Mouse (Mus musculus) neural tube, embryonic 15.5 days (tissue): ENCODE results near the gene Ddx60. TPM values are rescaled to one million over a fixed set of nuclear protein-coding genes. Genes with fewer than 3 reads are reported as not detected.
"Not testable (repeated sequence)": the region's sequence is repeated elsewhere in the genome, so short reads cannot be mapped to it uniquely, and the experiment has no call there.

Experiments
- ATAC-seq: fragments of 200-750 bp; cut with Nextera tagmentation; 2 replicates; pipeline ENCODE4 v1.8.0; 2017; ENCODE audit warnings: mild to moderate bottlenecking, moderate TSS enrichment, moderate library complexity; ENCODE audit not compliant: low FRiP score
- H3K27ac ChIP-seq: fragments of 300-500 bp; sonication (generic); replicated peaks from 2 replicates; pipeline ENCODE4 v1.5.1; 2015; ENCODE audit warnings: mild to moderate bottlenecking, inconsistent platforms
- H3K27me3 ChIP-seq: fragments of 300-500 bp; sonication (generic); replicated peaks from 2 replicates; pipeline ENCODE4 v1.6.1; 2015; ENCODE audit warnings: inconsistent platforms
- H3K36me3 ChIP-seq: fragments of 300-500 bp; sonication (generic); 2 replicates; pipeline ENCODE4 v1.6.1; 2015; ENCODE audit warnings: inconsistent platforms
- H3K4me1 ChIP-seq: fragments of 300-500 bp; sonication (generic); 2 replicates; pipeline ENCODE4 v1.6.1; 2015; ENCODE audit warnings: inconsistent platforms
- H3K4me2 ChIP-seq: fragments of 300-500 bp; sonication (generic); 2 replicates; pipeline ENCODE4 v1.6.1; 2015; ENCODE audit warnings: inconsistent platforms, mild to moderate bottlenecking, moderate library complexity
- H3K4me3 ChIP-seq: fragments of 300-500 bp; sonication (generic); replicated peaks from 2 replicates; pipeline ENCODE4 v1.5.1; 2015; ENCODE audit warnings: mild to moderate bottlenecking, inconsistent platforms
- H3K9ac ChIP-seq: fragments of 300-500 bp; sonication (generic); replicated peaks from 2 replicates; pipeline ENCODE4 v1.6.1; 2015; ENCODE audit warnings: mild to moderate bottlenecking, inconsistent platforms
- H3K9me3 ChIP-seq: fragments of 300-500 bp; sonication (generic); replicated peaks from 2 replicates; pipeline ENCODE4 v1.6.1; 2016; ENCODE audit warnings: inconsistent platforms
- WGBS: fragments of 180-500 bp; shearing (Covaris S2); methylation state at CpG from one replicate; pipeline ENCODE4 v1.1.7; 2015; ENCODE audit warnings: mixed read lengths; 5-methylcytosine and 5-hydroxymethylcytosine counted together
- polyA plus RNA-seq: library from polyadenylated mRNA; unstranded; fragments of >200 nt; fragmentation: Nextera tagmentation; extraction: Ambion mirVana; gene quantifications from 2 replicates; pipeline ENCODE4 v1.2.1, GENCODE M21; 2015

Gene Ddx60
- polyA plus RNA-seq, 1 experiment from 2014 or later = 0.45 TPM

GRCm38 (mm10) chr8:61919145-61919788 is 8.6 kb upstream of the Ddx60 start:
- Histone ChIP-seq H3K9ac (no peak overlapping the region), H3K4me1 (no peaks in the 10 kb centered on the region), H3K27me3 (no peaks in the 10 kb centered on the region), H3K4me3 (no peak overlapping the region), H3K27ac (no peak overlapping the region), H3K9me3 (no peaks in the 10 kb centered on the region), H3K4me2 (no peak overlapping the region), H3K36me3 (no peaks in the 10 kb centered on the region)
- ATAC-seq = no peak
- 93% methylated on average over 2 of the region's 2 CpGs for WGBS

- Histone ChIP-seq H3K9me3 (no peaks in the 10 kb centered on the region), H3K36me3 (no peaks in the 10 kb centered on the region), H3K4me3 (no peak overlapping the region), H3K9ac (no peak overlapping the region), H3K27me3 (no peaks in the 10 kb centered on the region), H3K4me1 (no peaks in the 10 kb centered on the region), H3K27ac (no peak overlapping the region), H3K4me2 (no peak overlapping the region)
- 80% methylated on average over 7 of the region's 7 CpGs for WGBS
- no peak for ATAC-seq
Observed at GRCm38 (mm10) chr8:61920389-61920788, 7.5 kb upstream of the Ddx60 start.

- Histone ChIP-seq H3K4me2 (no peak overlapping the region), H3K36me3 (no peaks in the 10 kb centered on the region), H3K27me3 (no peaks in the 10 kb centered on the region), H3K9ac (no peak overlapping the region), H3K4me1 (no peaks in the 10 kb centered on the region), H3K4me3 (no peak overlapping the region), H3K27ac (no peak overlapping the region), H3K9me3 (no peaks in the 10 kb centered on the region)
- WGBS = 80% methylated on average over 10 of the region's 10 CpGs
- ATAC-seq = no peak
Observed at GRCm38 (mm10) chr8:61921454-61922054, 6.3 kb upstream of the Ddx60 start.

- no peaks in the 10 kb centered on the region for H3K27me3 ChIP-seq
- H3K27ac ChIP-seq = no peak overlapping the region
- ATAC-seq = no peak
- H3K4me1 ChIP-seq = peaks cover 7% of the 10 kb centered on the region
- no peaks in the 10 kb centered on the region for H3K36me3 ChIP-seq
- no peak overlapping the region for H3K9ac ChIP-seq
- H3K4me2 ChIP-seq = no peak overlapping the region
- no peak overlapping the region for H3K4me3 ChIP-seq
- no peaks in the 10 kb centered on the region for H3K9me3 ChIP-seq
- WGBS = 90% methylated on average over 1 of the region's 1 CpGs
Observed at GRCm38 (mm10) chr8:61924518-61924917, 3.4 kb upstream of the Ddx60 start.

- WGBS = 42% methylated on average over 2 of the region's 2 CpGs
- no peak overlapping the region for H3K9ac ChIP-seq
- H3K4me3 ChIP-seq = no peak overlapping the region
- no peak for ATAC-seq
- H3K27ac ChIP-seq = no peak overlapping the region
- peaks cover 1% of the 10 kb centered on the region for H3K4me1 ChIP-seq
- no peaks in the 10 kb centered on the region for H3K27me3 ChIP-seq
- H3K9me3 ChIP-seq = no peaks in the 10 kb centered on the region
- no peaks in the 10 kb centered on the region for H3K36me3 ChIP-seq
- H3K4me2 ChIP-seq = no peak overlapping the region
Observed at GRCm38 (mm10) chr8:61933243-61933642, 5.4 kb downstream of the Ddx60 start.

- Histone ChIP-seq H3K4me2 (no peak overlapping the region), H3K27ac (no peak overlapping the region), H3K4me1 (no peaks in the 10 kb centered on the region), H3K27me3 (no peaks in the 10 kb centered on the region), H3K9ac (no peak overlapping the region), H3K9me3 (no peaks in the 10 kb centered on the region), H3K36me3 (no peaks in the 10 kb centered on the region), H3K4me3 (no peak overlapping the region)
- ATAC-seq = no peak
- WGBS = 82% methylated on average over 2 of the region's 2 CpGs
Observed at GRCm38 (mm10) chr8:61937576-61937975, 9.7 kb downstream of the Ddx60 start.

- ATAC-seq, H3K9me3 ChIP-seq, H3K4me2 ChIP-seq, H3K27me3 ChIP-seq, H3K36me3 ChIP-seq, H3K4me1 ChIP-seq, H3K9ac ChIP-seq, H3K27ac ChIP-seq, H3K4me3 ChIP-seq: not testable (repeated sequence)
- 91% methylated on average over 4 of the region's 4 CpGs for WGBS
Observed at GRCm38 (mm10) chr8:61964591-61965375, 36.9 kb downstream of the Ddx60 start.

- H3K27me3 ChIP-seq = no peaks in the 10 kb centered on the region
- H3K27ac ChIP-seq = no peak overlapping the region
- H3K9me3 ChIP-seq = no peaks in the 10 kb centered on the region
- H3K4me3 ChIP-seq = no peak overlapping the region
- no peak overlapping the region for H3K9ac ChIP-seq
- WGBS = 33% methylated on average over 3 of the region's 3 CpGs
- no peaks in the 10 kb centered on the region for H3K4me1 ChIP-seq
- no peak for ATAC-seq
- H3K4me2 ChIP-seq = no peak overlapping the region
- no peaks in the 10 kb centered on the region for H3K36me3 ChIP-seq
Observed at GRCm38 (mm10) chr8:61969581-61969980, 41.7 kb downstream of the Ddx60 start.

GRCm38 (mm10) chr8:61984941-61985340 is 57.1 kb downstream of the Ddx60 start:
- Histone ChIP-seq H3K27ac (no peak overlapping the region), H3K27me3 (no peaks in the 10 kb centered on the region), H3K4me1 (peaks cover 3% of the 10 kb centered on the region; the same call in 1 of the 2 replicates), H3K4me3 (no peak overlapping the region), H3K9ac (no peak overlapping the region), H3K9me3 (no peaks in the 10 kb centered on the region), H3K4me2 (no peak overlapping the region), H3K36me3 (no peaks in the 10 kb centered on the region)
- no peak for ATAC-seq
- WGBS = 90% methylated on average over 4 of the region's 4 CpGs

GRCm38 (mm10) chr8:61985703-61986475 is 58.0 kb downstream of the Ddx60 start:
- ATAC-seq = no peak
- H3K27ac ChIP-seq = no peak overlapping the region
- H3K4me2 ChIP-seq = no peak overlapping the region
- 42% methylated on average over 6 of the region's 6 CpGs for WGBS
- H3K9ac ChIP-seq = no peak overlapping the region
- H3K9me3 ChIP-seq = no peaks in the 10 kb centered on the region
- H3K36me3 ChIP-seq = no peaks in the 10 kb centered on the region
- no peak overlapping the region for H3K4me3 ChIP-seq
- no peaks in the 10 kb centered on the region for H3K27me3 ChIP-seq
- peaks cover 3% of the 10 kb centered on the region; the same call in 1 of the 2 replicates for H3K4me1 ChIP-seq

- H3K4me1 ChIP-seq = peaks cover 3% of the 10 kb centered on the region; the same call in 1 of the 2 replicates
- H3K4me3 ChIP-seq = no peak overlapping the region
- no peaks in the 10 kb centered on the region for H3K36me3 ChIP-seq
- no peaks in the 10 kb centered on the region for H3K9me3 ChIP-seq
- no peak overlapping the region for H3K27ac ChIP-seq
- H3K9ac ChIP-seq = no peak overlapping the region
- WGBS = 21% methylated on average over 6 of the region's 6 CpGs
- H3K4me2 ChIP-seq = no peak overlapping the region
- peak; percentile 70; the same call in 1 of the 2 replicates for ATAC-seq
- no peaks in the 10 kb centered on the region for H3K27me3 ChIP-seq
Observed at GRCm38 (mm10) chr8:61989464-61989863, 61.6 kb downstream of the Ddx60 start.
